In the genomic region with DNA sequence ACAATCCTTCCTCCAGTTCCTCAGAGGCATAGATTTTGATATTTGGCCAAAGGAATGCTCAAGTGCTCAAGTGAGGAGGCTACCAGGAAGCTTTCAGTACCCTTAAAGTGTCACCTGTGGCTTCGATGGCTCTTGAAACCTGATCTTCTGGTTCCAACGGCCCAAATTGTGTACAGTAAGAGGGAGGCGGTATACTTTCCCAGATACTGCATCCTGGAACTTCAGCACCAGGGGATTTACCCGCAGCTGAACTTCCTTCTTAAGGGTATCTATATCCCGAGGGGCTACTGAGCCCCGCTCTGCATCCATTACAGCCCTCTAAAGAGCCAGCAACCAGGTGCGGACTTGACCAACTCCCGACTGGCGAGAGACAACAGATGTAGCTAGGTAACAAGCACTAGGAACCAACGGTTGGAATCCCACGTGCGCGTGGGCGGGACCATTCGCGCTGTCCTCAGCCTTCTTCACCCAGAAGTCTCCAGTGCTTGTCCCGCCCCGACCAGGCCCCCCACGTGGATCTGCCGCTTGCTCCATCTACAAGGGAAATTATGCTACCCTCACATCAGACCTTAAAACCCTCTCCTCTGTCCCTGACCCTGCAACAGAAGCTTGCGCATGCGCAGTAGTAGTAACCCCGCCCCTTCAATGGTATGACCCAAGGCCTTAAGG, we compare ENCODE assay signal across 9 mouse cellular contexts. TPM values are rescaled to one million over a fixed set of nuclear protein-coding genes. Genes with fewer than 3 reads are reported as not detected.
DNase-seq lines count a peak whose midpoint lies in the region; ATAC-seq and TF ChIP-seq lines count a peak whose summit lies in the region.
"Had no signal": no experiment of that assay in that cellular context is flagged by ENCODE, and none has a peak within 500 bp of the region (broad histone marks: within the 10 kb centered on the region; RNA-seq: fewer than 3 reads in every experiment).

A gene (minus strand): TSS at position 309 of the 669 bp plus-strand sequence.

- no peak for TF ChIP-seq POLR2A in cerebellum, adult 2 months (IDR thresholded peaks at IDR 0.05; ENCODE audit: borderline replicate concordance, insufficient read depth, low read length)

- H3K4me2 ChIP-seq in forebrain, postnatal 0 days (ENCODE audit: low read depth): peak within 1 kb of the TSS; percentile 46
- H3K4me2 ChIP-seq in hindbrain, embryonic 15.5 days: peak within 1 kb of the TSS; percentile 53
- H3K4me2 ChIP-seq in lung, embryonic 15.5 days: peak within 1 kb of the TSS; percentile 57

- no peak within 1 kb of the TSS for H3K27ac ChIP-seq in cerebellum, adult 2 months (ENCODE audit: insufficient read depth, low read length)
- 0 out of 2 replicates have a peak within 1 kb of the TSS, but pooled peaks have one; percentile 15 for H3K27ac ChIP-seq in forebrain, postnatal 0 days (ENCODE audit: low read depth, low read length)
- H3K27ac ChIP-seq in hindbrain, embryonic 15.5 days (replicated peaks): no peak within 1 kb of the TSS
- H3K27ac ChIP-seq in lung, embryonic 15.5 days: no peak within 1 kb of the TSS; the same call in 1 of the 2 replicates

- no peak for TF ChIP-seq CTCF in cerebellum, adult 2 months (IDR thresholded peaks at IDR 0.05; ENCODE audit: borderline replicate concordance, insufficient read depth, low read depth, low read length)
- no peak for TF ChIP-seq CTCF in forebrain, postnatal 0 days (IDR thresholded peaks at IDR 0.05; ENCODE audit: low read depth)

- no peaks in the 10 kb centered on the region for H3K27me3 ChIP-seq in cerebellum, adult 2 months (ENCODE audit: control insufficient read depth, insufficient read depth, low read length)
- no peaks in the 10 kb centered on the region for H3K27me3 ChIP-seq in forebrain, postnatal 0 days (ENCODE audit: insufficient read depth, low read length)
- no peaks in the 10 kb centered on the region for H3K27me3 ChIP-seq in hindbrain, embryonic 15.5 days
- H3K27me3 ChIP-seq in lung, embryonic 15.5 days: no peaks in the 10 kb centered on the region

- peak; percentile 84 for ATAC-seq in forebrain, postnatal 0 days
- peak; percentile 90 for ATAC-seq in hindbrain, embryonic 15.5 days (ENCODE audit: low FRiP score, low read depth)
- peak; percentile 79 for ATAC-seq in lung, embryonic 15.5 days (ENCODE audit: borderline replicate concordance, extremely low read depth, low FRiP score, low TSS enrichment)
- ATAC-seq: Patski had no signal

- peak within 1 kb of the TSS; percentile 44 for H3K9ac ChIP-seq in forebrain, postnatal 0 days
- peak within 1 kb of the TSS; percentile 34 for H3K9ac ChIP-seq in hindbrain, embryonic 15.5 days
- H3K9ac ChIP-seq in lung, embryonic 15.5 days: no peak within 1 kb of the TSS

- H3K4me3 ChIP-seq in cerebellum, adult 2 months (replicated peaks; ENCODE audit: insufficient read depth, low read depth, low read length): peak within 1 kb of the TSS; percentile 46
- peak within 1 kb of the TSS; percentile 38 for H3K4me3 ChIP-seq in forebrain, postnatal 0 days (ENCODE audit: low read depth, low read length)
- H3K4me3 ChIP-seq in hindbrain, embryonic 15.5 days: peak within 1 kb of the TSS; percentile 46
- H3K4me3 ChIP-seq in lung, embryonic 15.5 days: peak within 1 kb of the TSS; percentile 33

- no peaks in the 10 kb centered on the region for H3K4me1 ChIP-seq in cerebellum, adult 2 months (ENCODE audit: control insufficient read depth, insufficient read depth, low read length)
- H3K4me1 ChIP-seq in forebrain, postnatal 0 days (ENCODE audit: insufficient read depth): no peaks in the 10 kb centered on the region
- H3K4me1 ChIP-seq in hindbrain, embryonic 15.5 days (replicated peaks): no peaks in the 10 kb centered on the region
- no peaks in the 10 kb centered on the region for H3K4me1 ChIP-seq in lung, embryonic 15.5 days

- WGBS in cerebellum, adult 2 months: 17% methylated on average over 23 of the region's 23 CpGs
- WGBS in forebrain, postnatal 0 days: 32% methylated on average over 23 of the region's 23 CpGs
- 28% methylated on average over 23 of the region's 23 CpGs for WGBS in hindbrain, embryonic 15.5 days
- 16% methylated on average over 23 of the region's 23 CpGs for WGBS in lung, embryonic 15.5 days

- DNase-seq in MN1 (ENCODE audit: low spot score): peak; percentile 21
- peak; percentile 30 to 37 for DNase-seq in cerebellum, adult 2 months
- DNase-seq in forebrain, postnatal 0 days: peak; percentile 54
- DNase-seq in layer of hippocampus, postnatal 25 days (ENCODE audit: extremely low spot score in 1 of 2, low spot score in 1 of 2): peak; percentile 9 to 20
- DNase-seq in retina, embryonic 14.5 days (ENCODE audit: low spot score): peak; percentile 67
- no peak for DNase-seq in thymus, postnatal 10 days (ENCODE audit: low spot score in 2 of 2)

- H3K36me3 ChIP-seq in forebrain, postnatal 0 days (ENCODE audit: insufficient read depth): no peaks in the 10 kb centered on the region
- no peaks in the 10 kb centered on the region for H3K36me3 ChIP-seq in hindbrain, embryonic 15.5 days
- H3K36me3 ChIP-seq in lung, embryonic 15.5 days: no peaks in the 10 kb centered on the region

- H3K9me3 ChIP-seq in forebrain, postnatal 0 days (ENCODE audit: low read length): no peaks in the 10 kb centered on the region
- no peaks in the 10 kb centered on the region for H3K9me3 ChIP-seq in hindbrain, embryonic 15.5 days
- no peaks in the 10 kb centered on the region for H3K9me3 ChIP-seq in lung, embryonic 15.5 days

RNA-seq across cellular contexts. Expression of the gene that starts here (rescaled TPM):
- 0.16 and 0.21 TPM in 2 replicates for polyA plus RNA-seq in cerebellum, adult 2 months (2012; rRNA removed)
- 1.9 and 6.1 TPM in 2 replicates for total RNA-seq in forebrain, postnatal 0 days (2014; rRNA removed)
- 0.53 and 0.93 TPM in 2 replicates for polyA plus RNA-seq in forebrain, postnatal 0 days (2015; fragmentation: Nextera tagmentation; extraction: Ambion mirVana)
- polyA plus RNA-seq in hindbrain, embryonic 15.5 days (2015; fragmentation: Nextera tagmentation; extraction: Ambion mirVana): 1.2 and 1.5 TPM in 2 replicates
- total RNA-seq in layer of hippocampus, postnatal 25 days (2021): 1 to 10 TPM in 1 of 2 experiments, under 1 TPM in 1; 0.81 to 2.1 TPM
- polyA plus RNA-seq in lung, embryonic 15.5 days (2015; fragmentation: Nextera tagmentation; extraction: Ambion mirVana): 0.57 and 0.70 TPM in 2 replicates

Comparison
In these comparisons a context has a peak if more than half of its experiments do, and no peak if none do; other contexts are left out.
1. Peak in DNase-seq and H3K4me3 ChIP-seq in cerebellum, adult 2 months; RNA of the gene not detected or under 1 TPM.
2. Peak in ATAC-seq, H3K4me3 ChIP-seq and H3K4me2 ChIP-seq in lung, embryonic 15.5 days; RNA of the gene not detected or under 1 TPM.
3. DNase-seq: peak in MN1 (single experiment), forebrain, postnatal 0 days (single experiment), layer of hippocampus, postnatal 25 days (2 of 2) and retina, embryonic 14.5 days (single experiment); none in thymus, postnatal 10 days (0 of 2).
4. Peak in every context shown above with its lines, with median percentiles within 50 percentile points of each other: H3K4me3 ChIP-seq, ATAC-seq and H3K4me2 ChIP-seq.